Comparison of ENCODE assay signal across 8 mouse cellular contexts in genomic region chr6:67113686-67114278, GRCm38 (mm10).
A peak's percentile ranks its signal among the peaks of the same experiment; 100 is the strongest.
DNase-seq lines count a peak whose midpoint lies in the region; ATAC-seq lines count a peak whose summit lies in the region.

No protein-coding gene starts in this region.

- ATAC-seq in granulocyte monocyte progenitor cell, adult 5-6 weeks (replicated peaks; ENCODE audit: poor library complexity, severe bottlenecking): peak; percentile 62

- peak; percentile 85 for DNase-seq in heart, adult 11 months
- no peak for DNase-seq in heart, adult 18-20 months
- DNase-seq in kidney, postnatal 36 days: peak; percentile 64 to 84
- peak; percentile 16 to 33 for DNase-seq in lung, postnatal 4 days
- no peak for DNase-seq in ovary, postnatal 36 days (ENCODE audit: low spot score)
- DNase-seq in MN1 (ENCODE audit: low spot score): no peak
- no peak for DNase-seq in layer of hippocampus, adult 8-10 months (ENCODE audit: low spot score in 2 of 2)

Comparison
In these comparisons a context has a peak if more than half of its experiments do, and no peak if none do; other contexts are left out.
1. DNase-seq: peak in heart, adult 11 months (single experiment), kidney, postnatal 36 days (2 of 2) and lung, postnatal 4 days (2 of 2); none in heart, adult 18-20 months (0 of 2), ovary, postnatal 36 days (single experiment), MN1 (single experiment) and layer of hippocampus, adult 8-10 months (0 of 2).